Mouse (Mus musculus) kidney, adult 9 months (tissue): ENCODE data around the gene Luzp2.

Experiments used
- DNase-seq: peaks from one replicate; pipeline ENCODE4 v3.0.0; 2022

The Luzp2 gene

GRCm38 (mm10) chr7:54835372-54835851, at the start of gene Luzp2:
Luzp2 (plus strand) TSS chr7:54835498.
- no peak for DNase-seq

DNA sequence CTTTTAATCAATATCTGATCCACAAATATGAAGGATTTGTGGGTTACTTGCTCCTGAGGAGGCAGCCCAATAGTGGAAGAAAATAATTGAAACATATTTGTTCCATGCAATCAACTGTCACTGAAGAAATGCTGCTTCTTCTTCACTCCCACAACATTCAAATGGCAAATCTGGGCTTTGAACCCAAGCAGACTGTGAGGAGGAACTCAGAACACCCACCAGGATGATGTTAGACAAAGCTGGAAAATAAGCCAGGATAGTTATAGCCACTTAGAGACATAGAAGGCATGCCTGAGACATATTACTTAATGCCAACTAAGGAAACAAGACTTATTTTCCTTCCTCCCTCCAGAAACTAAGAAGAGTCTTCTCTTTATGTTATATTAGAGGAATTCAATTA, 47.8 kb upstream of the Luzp2 start:
- DNase-seq = no peak

DNA sequence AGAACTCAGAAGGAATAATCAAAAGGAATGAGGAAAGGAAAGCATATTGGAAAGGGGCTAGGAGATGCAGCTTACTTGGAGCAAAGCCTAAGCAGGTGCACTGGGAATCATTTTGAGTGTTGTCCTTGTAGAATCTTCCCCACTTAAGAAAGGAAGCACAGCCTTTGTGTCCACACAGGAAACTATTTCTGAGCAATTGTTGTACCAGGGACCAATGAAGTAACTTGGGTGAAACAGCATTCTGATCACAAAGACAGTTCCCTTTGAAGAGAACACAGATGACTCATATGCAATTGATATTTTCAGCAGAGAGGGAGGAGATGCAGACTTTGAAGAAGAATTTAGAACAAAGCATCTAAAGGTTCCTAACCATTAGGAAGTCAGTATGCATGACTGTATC, 16.7 kb upstream of the Luzp2 start:
- no peak for DNase-seq

DNA sequence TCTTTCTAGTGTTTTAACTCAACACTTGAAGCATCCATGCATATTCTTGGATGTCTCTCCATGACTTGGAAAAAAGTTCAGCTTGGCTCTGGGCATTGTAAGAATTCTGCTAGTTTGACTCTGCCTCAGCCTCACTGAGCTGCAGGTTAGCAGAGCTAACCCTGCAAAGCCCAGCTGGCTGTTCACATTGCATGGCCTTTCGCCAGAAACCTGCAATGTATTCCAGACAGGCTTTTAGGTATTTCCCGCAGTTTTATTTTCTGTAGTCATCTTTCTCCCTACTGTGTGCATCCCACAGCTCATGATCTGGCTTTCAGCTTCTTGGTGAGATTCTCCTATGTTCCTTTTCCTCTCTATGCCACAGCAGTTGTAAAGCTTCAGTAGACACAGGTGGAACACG, 6.5 kb upstream of the Luzp2 start:
- no peak for DNase-seq

- no peak for DNase-seq
Observed at GRCm38 (mm10) chr7:54835911-54836352, 634 bp downstream of the Luzp2 start.

- no peak for DNase-seq
Observed at GRCm38 (mm10) chr7:54836437-54836836, 1.1 kb downstream of the Luzp2 start.

DNA sequence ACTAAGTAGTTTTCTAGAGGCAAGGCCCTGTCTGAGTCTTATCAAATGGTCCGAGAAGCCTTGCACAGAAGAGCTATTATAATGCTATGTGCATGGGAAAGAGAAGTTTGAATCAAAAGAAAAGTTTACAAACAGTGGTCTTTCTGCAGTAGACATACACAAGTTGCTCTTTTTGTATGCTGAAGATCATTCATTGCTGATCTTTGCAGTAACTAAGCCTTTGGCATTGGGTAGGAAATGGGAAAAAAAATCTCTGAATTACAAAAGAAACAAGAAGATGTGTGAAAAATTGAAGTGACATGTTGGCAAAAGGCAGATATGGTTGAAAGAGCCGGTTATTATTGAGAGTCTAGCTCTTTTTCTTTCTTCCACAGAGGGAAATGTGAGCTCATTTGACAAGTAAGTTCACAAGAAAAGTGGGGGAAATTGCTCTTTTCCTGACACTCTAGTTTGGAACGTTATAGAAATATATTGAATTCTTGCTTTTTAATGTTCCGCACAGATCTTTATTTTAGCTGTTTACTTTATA, 7.6 kb downstream of the Luzp2 start:
- no peak for DNase-seq

DNA sequence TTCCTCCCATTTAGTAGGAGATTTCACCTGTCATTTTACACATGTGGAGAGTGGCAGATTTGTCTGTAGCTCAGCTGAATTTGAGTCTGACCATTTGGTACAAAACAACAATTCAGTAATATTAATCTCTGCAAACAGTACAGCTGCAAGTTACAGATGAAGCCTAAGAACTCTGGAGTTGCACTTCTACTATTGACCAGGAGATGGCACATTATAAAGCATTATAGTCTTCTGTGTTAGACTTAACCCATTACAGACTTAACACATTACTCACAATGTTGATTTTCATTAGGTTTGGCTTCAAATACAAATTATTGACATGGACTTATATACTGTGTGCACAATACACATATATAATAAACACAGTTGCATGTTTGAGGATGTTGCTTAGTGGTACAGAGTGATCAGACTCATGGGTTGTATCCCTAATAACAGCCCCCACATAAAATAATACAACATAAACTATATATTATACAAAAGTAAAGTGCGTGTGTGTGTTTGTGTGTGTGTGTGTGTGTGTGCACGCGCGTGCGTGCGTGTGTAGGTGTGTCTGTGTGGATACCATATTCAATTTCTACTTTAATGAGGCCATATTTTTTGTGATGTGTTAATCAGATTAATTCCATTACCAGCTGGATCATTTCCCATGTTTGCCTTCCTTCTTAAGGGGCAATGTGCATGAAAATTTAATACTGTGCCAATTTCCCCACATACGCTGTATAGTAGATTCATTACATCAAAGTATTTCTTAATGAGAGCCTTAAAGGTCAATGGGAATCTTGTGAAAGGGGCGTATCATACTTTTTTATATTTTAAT, 10.8 kb downstream of the Luzp2 start:
- DNase-seq = peak; percentile 21

- DNase-seq = no peak
Observed at GRCm38 (mm10) chr7:54846692-54847020, 11.4 kb downstream of the Luzp2 start.

GRCm38 (mm10) chr7:54852860-54853259, 17.6 kb downstream of the Luzp2 start:
- no peak for DNase-seq

GRCm38 (mm10) chr7:54861230-54861856, 26.0 kb downstream of the Luzp2 start:
- DNase-seq = no peak

- DNase-seq = no peak
Observed at GRCm38 (mm10) chr7:54878928-54879644, 43.8 kb downstream of the Luzp2 start.

DNA sequence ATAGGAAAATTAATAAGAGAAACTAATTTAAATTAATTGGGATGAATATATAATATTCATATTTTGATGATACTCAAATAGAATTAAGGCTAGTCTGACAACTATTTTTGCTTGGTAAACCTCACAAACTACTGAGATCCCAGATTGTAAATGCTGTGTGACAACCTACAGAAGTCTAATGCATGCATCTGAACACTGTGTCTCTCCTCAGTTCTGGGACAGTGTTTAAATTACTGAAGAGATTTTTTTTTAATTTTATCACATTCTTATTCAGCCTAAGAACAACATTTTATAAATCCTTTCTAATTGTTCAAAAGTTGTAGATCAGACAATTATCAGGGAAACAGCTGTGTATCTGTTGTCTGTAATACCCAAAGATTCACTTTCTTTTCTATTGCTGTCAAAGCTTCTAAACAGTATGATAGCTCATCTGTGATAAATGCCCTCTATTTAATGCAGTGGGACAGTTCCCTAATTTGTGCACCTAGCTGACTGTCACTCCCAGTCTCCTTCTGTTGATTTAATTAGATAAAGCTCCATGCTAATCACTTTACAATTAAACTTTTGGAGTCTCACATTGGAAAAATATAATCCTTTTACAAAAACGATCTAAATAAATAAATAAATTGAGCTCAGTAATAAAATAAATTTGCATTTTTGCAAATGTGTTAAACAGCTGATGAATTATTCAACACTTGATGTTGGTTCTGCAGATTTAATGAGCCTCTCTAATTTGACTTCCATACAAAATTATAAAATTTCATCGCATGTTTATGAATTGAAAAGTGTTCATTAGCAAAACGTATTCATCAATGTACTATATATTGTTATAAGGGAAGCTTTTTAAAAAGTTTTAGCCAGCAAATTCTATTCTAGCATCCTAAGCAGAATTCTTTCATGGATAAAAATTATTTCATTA, 58.7 kb downstream of the Luzp2 start:
- no peak for DNase-seq

- DNase-seq = no peak
Observed at GRCm38 (mm10) chr7:54898589-54898988, 63.3 kb downstream of the Luzp2 start.

DNA sequence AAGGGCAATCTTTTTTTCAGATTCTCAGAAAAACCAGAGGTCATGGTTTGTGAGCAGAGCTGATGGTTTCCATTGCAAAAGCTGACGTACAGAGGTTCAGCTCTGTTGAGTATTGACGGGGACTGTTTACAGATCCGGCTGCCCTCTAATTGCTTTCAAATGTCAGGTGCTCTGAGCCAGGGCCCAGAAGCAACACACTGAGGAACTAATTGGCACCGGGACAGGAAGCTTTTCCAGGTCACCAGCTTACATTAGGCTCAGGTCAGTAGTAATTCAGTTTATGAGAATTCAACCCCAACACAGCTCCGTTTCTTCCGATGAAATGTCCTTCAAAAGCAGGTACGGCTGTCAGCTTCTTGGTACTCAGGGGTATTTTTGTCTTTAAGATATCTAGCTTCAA, 74.7 kb downstream of the Luzp2 start:
- DNase-seq = peak; percentile 20

GRCm38 (mm10) chr7:54914030-54914429, 78.7 kb downstream of the Luzp2 start:
- no peak for DNase-seq

GRCm38 (mm10) chr7:54921991-54922390, 86.7 kb downstream of the Luzp2 start:
- DNase-seq = no peak

DNA sequence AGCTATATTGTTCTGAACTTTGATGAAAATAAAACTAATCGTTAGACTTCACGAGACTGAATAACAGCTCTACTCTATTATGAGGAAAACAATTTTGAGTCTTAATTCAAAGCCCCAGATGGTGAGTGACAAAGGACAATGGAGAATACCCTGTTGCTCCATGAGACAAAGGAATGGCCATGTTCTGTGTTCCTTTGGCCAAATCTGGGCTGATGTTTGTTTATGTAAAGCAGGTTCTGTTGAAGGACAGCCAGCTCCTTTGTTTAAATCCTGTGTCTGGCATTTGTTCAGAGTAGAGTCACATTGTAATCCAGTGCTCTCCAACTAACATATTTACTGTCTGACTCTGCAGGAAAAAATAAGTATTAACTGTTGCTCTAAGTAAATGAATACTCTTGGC, 121.5 kb downstream of the Luzp2 start:
- DNase-seq = no peak

- no peak for DNase-seq
Observed at GRCm38 (mm10) chr7:54962678-54963077, 127.4 kb downstream of the Luzp2 start.

DNA sequence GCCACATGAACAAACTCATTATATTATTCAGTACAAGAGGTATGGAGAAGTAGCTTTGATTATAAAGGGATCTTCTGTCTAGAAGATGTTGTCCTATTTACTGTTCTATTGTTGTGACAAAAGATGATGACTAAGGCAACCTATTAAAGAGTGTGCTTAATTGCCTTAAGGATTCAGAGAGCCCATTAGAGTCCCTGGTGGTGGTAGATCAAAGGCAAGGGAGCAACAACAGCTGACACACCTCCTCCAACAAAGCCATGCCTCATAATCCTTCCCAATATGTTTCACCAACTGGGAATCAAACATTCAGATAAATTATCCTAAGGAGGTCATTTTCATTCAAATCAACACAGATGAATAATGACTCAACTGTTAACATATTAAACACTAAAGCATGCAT, 142.1 kb downstream of the Luzp2 start:
- DNase-seq = no peak

GRCm38 (mm10) chr7:54980585-54980984, 145.3 kb downstream of the Luzp2 start:
- DNase-seq = no peak

GRCm38 (mm10) chr7:55000397-55000796, 165.1 kb downstream of the Luzp2 start:
- DNase-seq = no peak
